Mouse (Mus musculus): ENCODE results near the gene Nectin2.
"Not testable (repeated sequence)": the region's sequence is repeated elsewhere in the genome, so short reads cannot be mapped to it uniquely, and the experiment has no call there.

Gene Nectin2

DNA sequence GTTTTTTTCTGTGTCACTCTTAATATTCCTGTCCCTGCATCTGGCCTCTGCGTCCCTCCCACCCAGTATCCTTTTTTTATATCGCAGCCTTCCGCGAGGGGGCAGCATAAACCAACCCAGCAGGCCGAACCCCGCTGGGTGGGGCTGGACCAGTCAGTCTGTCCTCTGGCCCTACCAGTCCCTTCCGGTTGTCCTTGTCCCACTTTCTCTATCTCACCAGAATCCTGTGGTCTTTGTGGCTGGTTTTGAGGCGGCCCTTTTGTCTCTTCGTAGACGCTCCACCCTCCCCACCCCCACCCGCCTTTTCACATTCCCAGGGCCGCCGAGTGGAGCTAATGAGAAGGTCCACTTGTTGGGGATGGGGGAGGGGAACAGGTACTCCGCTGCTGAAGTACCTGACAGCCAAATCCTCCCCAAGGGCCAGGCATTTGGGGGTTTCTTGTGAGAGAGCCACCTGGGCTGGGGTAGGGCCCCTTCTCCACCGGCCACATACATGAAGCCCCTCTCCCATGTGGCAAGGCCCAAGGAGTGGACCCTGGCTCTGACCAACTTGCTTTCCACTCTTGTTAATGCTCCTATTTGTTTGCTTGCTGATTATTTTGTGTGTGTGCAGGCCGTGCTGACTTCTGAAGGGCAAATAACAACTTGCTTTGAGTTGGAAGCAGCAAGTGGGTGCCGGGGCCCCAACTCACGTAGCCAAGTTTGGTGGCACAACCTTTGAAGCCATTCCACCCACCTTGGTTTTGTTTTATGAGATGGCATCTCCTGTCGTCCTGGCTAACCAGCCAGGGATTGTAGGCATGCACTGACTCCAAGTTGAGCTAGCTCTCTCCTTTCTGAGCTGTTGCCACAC lies at the start of gene Nectin2:
Nectin2 (minus strand) TSS at position 267 of the 853 bp plus-strand sequence.
- DNase-seq (ENCODE audit: low spot score in 2 of 2) = peak; percentile 74 to 84

DNA sequence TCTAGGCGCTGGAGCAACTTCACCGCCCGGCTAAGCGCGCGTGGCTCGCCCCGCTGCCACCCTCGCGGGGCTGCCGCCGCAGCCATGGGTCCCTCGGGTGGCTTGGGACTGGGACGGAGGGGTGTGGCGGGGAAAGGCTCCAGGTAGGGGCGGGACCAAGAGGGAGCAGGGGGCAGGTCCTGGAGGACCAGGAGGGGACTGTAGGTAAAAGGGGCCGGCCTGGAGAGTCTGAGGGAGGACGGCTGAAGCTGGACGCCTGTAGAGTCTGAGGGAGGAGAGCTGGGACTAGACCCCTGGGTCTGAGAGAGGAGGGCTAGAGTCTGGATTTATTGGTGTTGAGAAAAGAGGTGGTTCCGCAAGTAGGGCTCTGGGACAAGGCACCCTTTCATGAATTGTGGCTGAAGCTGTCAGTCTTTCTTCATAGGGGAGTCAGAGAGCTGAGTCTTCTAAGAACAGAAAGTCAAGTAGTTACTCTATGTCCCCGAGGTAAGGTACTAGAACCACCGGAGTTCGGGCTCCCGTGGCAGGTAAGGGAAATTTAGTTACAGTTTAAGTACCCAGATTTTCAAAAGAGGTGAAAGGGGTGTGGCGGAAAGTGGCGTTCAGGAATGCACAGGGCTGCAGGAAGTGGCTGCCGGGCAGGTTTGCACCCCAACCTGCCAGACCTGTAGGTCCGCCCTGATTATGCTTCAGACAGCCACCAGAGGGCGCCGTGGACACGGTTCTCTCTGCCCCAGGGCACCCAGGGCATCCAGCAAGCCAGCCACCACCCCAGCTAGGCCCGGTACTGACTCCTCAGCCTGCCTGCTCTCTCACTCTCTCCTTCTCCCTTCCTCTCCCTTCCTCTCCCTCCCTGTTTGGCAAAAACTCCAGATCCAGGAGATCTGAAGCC lies 46.7 kb upstream of the Nectin2 start, which contains the start of gene Cblc:
Cblc (minus strand) TSS at position 113 of the 892 bp plus-strand sequence.
- peak; percentile 60 to 65 for DNase-seq (ENCODE audit: low spot score in 2 of 2)

DNA sequence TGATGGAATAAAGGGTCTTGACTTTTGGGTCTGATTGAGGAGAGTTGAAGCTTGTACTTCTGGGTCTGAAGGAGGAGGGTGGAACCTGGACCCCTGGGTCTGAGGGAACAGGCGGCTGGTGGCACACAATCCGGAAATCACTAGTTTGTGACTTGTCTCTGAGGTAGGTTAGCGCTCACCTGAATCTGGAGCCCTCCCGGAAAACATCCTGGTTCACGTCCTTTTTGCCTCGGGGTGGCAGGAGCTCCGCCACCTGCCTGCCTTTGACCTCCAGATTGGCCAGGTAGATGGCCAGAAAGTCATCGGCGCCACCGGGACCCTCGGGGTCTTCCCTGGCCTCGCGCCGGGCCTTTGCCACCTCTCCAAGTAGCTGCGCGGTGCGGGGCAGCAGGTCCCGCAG lies 46.0 kb upstream of the Nectin2 start:
- DNase-seq (ENCODE audit: low spot score in 2 of 2) = no peak

DNA sequence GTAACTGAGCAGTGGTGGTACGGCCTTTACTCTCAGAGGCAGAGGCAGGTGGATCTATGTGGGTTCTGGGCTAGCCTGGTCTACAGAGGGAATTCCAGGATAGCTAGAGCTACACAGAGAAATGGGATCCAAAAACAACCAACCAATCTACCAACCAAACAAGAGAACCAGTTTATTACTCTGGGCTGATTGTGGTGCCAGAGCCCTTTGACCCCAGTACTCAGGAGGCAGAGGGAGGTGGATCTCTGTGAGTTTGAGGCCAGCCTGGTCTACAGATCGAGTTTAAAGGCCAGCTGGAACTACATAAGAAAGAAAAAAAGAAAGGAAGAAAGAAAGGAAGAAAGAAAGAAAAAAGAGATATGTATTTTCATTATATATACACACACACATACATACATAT lies 45.0 kb upstream of the Nectin2 start:
- no peak for DNase-seq (ENCODE audit: low spot score in 2 of 2)

DNA sequence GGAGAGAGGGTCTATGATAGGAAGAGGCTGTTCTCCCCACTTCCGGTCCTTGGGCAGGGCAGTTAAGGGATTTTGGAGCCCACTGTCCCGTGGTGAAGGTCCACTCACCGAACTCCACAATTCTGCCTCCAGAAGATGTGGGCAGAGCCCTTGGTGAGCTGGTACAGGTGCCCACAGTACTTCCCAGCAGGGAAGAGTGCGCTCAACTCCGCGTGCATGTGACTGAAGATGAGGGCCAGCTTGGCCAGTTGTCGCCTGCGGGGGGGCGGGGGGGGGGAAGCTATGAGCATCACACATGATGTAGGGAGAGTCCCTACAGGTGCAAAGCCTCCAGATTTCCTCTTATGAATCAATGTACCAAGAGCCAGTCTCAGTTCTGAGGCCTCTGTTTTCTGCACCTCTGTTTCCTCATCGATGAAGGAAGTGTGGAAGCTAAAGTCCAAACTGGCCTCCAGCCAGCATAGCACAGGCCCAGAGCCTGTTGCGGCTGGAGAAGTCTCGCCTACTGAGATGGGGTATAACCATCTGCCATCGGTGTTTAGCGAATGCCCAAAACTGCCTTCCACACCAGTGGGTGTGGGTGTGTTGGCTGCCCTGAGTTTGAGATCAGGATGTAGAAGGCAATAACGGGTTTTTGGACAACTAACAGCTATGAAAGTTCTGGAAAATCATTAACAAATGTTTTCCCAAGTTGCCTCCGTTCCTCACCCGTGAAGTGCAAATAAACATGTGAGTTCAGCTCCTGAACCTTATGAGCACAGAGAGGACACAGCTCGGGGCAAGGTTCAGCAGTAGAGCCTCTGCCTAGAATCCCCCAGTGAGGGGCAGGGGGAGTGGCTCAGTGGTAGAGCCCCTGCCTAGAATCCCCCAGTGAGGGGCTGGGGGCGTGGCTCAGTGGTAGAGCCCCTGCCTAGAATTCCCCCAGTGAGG lies 42.7 kb upstream of the Nectin2 start:
- DNase-seq (ENCODE audit: low spot score in 2 of 2) = no peak

DNA sequence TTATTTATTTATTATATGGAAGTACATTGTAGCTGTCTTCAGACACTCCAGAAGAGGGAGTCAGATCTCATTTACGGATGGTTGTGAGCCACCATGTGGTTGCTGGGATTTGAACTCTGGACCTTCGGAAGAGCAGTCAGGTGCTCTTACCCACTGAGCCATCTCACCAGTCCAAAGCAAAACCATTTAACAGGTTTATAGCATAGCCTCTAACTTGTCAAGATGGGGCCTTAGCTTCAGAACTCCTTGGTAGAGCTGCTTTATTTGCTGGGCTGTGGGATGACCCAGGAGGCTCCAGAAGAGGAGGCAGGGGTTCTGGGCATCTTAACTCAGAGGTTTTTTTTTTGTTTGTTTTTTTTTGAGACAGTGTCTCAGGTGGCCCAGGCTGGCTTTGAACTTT lies 41.2 kb upstream of the Nectin2 start:
- not testable (repeated sequence) for DNase-seq (ENCODE audit: low spot score in 2 of 2)

DNA sequence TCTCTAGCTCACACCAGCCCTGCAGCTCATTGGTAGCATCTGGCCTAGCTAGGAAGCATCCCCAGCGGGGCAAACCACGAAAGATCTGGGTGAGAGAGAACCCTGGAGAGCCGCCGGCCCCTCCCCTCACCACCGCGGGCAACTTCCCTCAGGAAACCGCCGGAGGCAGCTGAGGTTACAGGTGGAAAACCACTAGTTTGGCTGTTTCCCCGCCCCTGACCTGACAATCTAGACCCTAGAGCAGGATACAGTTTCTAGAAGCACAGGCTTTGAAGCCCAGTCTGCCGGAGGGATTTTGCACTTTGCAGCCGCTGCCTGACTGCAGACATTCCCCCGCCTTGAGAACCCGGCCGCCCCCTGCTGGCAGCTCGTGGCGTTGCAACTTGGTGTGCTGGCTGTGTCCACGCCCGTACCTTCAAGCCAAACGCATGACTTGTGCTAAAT lies 39.6 kb upstream of the Nectin2 start:
- DNase-seq (ENCODE audit: low spot score in 2 of 2) = peak; percentile 93 to 94

DNA sequence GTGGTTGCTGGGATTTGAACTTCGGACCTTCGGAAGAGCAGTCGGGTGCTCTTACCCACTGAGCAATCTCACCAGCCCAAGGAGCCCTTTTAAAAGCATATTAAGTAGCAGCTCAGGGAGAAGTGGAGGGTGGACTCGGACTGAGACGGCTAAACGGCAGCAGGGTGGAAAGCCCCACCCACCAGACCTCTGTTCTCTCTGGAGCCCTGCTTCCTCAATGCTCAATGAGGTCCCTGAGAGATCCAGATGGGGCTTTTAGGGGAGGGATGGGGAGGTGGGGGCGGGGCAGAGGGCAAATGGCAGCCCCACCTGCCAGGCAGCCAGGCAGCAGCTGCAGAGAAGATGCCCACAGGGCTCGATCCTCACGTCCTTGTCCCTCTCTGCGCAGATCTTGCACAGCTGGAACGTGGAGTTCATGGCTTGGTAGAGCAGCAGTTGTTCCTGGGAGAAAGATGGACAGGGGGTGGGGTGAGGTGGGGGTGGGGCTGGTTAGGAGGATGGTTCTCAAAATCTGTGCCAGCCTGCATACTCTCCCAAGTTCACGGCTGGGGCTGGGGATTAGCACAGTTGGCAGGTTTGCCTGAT lies 35.7 kb upstream of the Nectin2 start:
- no peak for DNase-seq (ENCODE audit: low spot score in 2 of 2)

DNA sequence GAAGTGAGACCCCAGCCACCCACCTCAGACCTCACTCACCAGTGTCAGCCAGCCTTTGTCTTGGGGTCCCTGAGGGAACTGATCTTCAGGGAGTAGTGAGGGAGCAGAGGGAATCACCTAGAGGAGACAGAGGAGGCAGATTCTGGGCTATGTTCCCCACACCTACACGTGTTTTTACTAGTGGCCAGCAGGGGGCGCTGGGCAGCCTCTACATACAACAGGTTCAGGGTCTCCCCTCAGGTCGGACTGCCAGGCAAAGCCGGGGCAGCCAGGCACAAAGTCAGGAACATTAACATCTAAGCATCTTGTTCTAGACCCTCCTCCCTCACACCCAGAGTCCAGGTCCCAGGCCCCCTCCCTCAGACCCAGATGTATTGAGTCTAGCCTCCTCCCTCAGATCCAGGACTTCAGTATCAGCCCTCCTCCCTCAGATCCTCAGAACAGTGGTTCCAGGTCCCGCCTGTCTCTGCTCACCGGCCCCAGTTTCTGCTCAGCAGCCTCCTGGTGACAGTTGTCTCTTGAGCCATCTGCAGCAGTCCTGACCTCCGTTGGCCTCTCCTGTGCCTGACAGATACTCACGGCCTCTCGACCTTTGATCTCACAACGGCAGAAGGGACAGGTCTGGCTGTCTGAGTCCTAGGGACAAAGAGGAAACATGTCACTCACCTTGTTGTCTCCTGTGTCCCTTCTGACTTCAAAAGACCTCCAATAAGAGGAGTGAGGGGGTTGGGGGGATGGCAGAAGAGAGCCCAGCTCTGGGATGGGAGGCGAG lies 34.7 kb upstream of the Nectin2 start:
- DNase-seq (ENCODE audit: low spot score in 2 of 2) = no peak

DNA sequence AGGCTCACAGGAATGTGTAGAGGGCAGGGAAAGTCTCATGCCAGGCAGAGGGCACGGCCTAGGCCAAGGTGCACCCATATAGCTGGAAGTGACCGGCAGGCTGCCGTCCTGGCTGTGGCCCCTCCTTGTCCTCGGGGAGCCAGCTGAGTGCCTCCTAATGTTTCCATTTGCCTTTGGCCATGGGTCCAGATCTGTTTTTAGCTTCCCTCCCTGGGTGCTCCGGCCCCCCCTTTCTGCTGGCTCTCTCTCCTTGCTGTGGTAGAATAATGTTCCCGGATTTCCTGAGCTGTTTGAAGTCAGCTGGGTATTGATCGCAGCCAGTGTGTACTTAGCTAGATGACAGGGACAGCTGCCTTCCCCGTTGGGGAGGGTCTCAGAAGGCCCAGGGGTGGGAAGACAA lies 33.3 kb upstream of the Nectin2 start:
- no peak for DNase-seq (ENCODE audit: low spot score in 2 of 2)

DNA sequence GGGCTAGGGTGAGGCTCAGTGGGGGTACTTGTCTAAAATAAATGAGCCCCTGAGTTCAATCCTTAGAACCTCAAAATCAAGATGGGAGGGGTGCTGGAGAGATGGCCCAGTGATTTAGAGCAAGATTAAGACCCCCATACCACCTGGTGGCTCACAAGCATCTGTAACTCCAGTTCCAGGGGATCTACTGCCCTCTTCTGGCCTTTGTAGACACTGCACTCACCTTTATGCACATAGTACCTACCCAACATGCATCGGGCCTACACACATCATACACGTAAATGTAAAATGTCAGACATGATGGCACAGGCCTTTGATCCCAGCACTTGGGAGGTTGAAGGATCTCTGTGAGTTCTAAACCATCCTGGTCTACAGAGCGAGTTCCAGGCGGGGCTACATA lies 32.4 kb upstream of the Nectin2 start:
- DNase-seq (ENCODE audit: low spot score in 2 of 2) = no peak

DNA sequence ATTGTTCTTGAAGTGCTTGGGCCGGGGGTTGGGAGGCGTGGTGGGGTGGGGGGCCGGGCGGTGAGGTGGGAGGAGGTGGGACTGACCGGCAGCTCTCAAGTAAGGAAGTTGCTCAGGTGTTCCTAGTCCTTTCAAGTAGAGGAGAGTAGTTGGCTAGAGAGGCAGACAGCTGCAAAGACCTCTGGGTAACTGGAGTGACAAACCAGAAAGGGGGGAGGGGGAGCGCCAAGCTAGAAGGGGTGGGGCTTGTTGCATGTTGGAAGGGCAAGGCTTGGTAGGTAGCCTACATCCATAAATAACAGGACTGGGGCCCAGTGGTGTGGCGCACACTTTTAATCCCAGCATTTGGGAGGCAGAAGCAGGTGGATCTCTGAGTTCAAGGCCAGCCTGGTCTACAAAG lies 31.5 kb upstream of the Nectin2 start:
- DNase-seq (ENCODE audit: low spot score in 2 of 2) = no peak

DNA sequence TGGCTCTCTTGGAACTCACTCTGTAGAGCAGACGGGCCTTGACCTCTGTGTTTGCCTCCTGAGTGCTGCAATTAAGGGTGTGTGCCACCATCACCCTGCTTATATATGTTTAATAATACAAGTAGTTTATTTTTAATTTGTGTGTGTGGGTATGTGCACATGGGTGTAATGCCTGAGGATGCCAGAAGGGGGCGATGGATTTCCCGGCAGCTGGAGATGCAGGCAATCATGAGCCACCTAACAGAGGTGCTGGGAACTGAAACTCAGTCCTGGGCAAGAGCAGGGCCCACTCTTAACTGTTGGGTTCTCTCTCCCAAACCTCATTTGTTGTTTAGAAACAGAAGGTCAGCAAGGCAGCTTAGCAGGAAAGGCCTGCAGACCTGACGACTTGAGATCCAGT lies 29.6 kb upstream of the Nectin2 start:
- no peak for DNase-seq (ENCODE audit: low spot score in 2 of 2)

DNA sequence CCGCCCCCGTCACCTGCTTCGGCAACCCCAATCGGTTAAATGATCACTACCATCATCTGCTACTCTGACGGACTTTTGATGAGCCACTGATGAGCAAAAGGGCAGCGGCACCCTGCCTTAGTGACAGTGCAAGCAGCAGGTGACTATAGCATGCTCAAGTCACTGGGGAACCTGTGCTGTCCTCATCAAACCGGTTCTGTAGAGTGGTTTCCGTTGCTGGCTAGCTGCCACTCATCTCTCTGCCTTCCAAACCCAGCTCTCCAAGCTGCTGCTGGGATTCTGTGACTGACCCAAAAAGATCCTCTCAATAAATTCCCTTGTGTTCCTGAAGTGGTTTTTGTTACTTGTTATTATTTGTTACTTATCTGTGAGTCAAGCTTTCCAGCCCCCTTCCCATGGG lies 28.4 kb upstream of the Nectin2 start:
- no peak for DNase-seq (ENCODE audit: low spot score in 2 of 2)

DNA sequence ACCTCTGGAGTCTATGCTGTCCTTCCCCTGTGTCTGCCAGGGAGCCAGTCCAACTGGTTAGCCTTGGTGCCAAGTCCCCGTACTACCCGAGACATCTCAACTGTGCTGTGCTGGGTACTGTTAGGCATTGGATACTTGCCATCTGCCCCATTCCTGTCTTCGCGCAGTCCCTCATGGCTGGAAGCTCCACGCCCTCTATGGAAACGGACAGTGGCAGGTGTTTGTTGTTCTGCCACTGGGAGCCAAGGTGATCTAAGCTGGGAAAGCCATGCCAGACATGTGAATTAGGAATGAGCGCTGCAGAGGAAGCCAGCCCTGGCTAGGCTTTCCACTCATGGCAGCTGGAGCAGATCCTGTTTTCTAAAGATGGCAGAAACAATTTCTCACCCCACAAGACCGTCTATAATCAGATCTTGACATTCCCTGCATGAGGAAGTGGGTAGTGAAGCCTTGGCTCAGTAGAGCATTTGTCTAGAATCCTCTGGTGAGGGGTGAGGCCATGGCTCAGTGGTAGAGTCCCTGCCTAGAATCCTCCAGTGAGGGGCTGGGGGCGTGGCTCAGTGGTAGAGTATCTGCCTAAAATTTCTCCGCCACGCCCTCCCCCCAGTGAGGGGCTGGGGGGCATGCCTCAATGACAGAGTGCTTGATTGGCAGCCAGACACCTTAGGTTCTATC lies 26.9 kb upstream of the Nectin2 start:
- DNase-seq (ENCODE audit: low spot score in 2 of 2) = no peak

DNA sequence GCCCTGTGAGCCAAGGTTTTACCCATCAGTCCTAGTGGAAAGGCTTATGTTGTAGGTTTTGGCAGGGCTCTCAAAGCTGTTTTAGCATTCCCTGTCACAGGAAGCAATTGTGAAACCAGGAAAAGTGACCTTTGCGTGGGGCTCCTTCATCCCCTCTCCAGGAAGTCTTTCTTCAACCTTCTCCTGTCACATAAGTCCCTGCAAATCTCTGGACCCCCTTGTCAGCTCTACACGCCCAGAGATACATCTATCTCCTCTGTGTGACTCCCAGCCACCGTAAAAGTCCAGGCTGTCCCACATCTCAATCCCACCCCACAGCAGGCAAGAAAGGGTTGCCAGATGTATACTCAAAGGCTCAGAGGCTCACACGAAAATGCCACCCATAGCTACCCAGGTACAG lies 21.4 kb upstream of the Nectin2 start:
- DNase-seq (ENCODE audit: low spot score in 2 of 2) = no peak

DNA sequence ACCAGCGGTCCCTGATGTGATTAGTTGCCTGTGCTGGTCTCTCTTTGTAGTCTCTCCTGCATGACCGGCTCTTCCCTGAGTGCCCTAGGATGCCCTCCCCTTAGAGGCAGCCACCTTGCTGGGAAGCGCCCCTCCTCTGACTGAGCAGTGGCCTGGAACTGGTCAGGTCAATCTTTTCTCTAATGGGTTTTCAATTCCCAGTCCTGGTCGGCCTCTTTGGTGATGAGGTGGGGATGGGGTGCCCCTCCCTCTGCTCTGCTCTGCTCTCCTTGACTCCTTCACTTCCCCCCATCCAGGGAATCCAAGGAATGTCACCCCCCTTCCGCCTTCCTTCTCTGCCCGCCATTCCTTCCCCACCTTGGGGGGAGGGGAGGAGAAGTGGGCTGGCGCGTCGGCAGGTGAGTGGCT lies 20.7 kb upstream of the Nectin2 start, which contains the start of gene Bcam:
Bcam (minus strand) TSS at position 33 of the 408 bp plus-strand sequence.
- DNase-seq (ENCODE audit: low spot score in 2 of 2) = no peak

DNA sequence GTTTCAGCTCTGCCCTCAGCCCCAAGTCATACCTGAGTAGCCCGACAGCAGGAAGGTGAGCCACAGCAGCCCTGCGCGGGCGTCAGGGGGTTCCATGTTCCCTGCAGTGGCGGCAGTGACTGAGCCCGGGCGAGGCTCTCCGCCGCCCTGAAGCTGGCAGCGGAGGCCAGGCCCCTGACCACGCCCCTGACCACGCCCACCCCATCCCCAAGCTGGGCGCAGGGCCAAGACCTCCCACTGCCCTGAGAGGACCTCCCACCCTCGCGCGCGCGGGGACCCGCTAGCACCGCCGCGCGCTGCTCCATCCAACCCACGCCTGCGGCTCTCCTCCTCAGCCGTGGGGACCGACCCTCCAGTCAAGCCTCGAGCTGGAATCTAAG lies 20.1 kb upstream of the Nectin2 start:
- DNase-seq (ENCODE audit: low spot score in 2 of 2) = peak; percentile 50 to 71

All from cerebellum, postnatal 4 days (tissue).